Mouse (Mus musculus): Measurements from ENCODE around the gene Anapc15-ps.
"Not testable (repeated sequence)": the region's sequence is repeated elsewhere in the genome, so short reads cannot be mapped to it uniquely, and the experiment has no call there.

Anapc15-ps gene

GRCm38 (mm10) chr10:95667371-95668030 is 5.8 kb downstream of the Anapc15-ps start:
- no peak for DNase-seq

DNA sequence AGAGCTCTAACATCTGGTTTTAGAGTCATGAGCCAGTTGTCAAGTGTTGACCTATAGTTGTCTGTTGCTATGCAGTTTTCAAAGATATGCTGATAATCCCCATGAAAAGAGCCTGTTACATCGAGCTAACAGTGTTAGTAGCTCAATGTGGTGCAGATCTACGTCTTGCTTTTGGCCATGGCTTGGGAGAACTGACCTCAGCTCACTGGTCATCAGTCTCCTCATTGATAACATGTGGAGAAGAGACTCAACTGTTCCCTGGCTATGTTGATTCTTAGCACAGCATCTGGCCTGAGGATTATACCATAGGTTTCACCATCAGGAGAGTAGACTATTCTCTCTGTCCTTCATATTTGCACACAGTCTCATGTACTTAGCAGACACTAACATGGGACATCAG is 6.5 kb downstream of the Anapc15-ps start:
- no peak for DNase-seq

DNA sequence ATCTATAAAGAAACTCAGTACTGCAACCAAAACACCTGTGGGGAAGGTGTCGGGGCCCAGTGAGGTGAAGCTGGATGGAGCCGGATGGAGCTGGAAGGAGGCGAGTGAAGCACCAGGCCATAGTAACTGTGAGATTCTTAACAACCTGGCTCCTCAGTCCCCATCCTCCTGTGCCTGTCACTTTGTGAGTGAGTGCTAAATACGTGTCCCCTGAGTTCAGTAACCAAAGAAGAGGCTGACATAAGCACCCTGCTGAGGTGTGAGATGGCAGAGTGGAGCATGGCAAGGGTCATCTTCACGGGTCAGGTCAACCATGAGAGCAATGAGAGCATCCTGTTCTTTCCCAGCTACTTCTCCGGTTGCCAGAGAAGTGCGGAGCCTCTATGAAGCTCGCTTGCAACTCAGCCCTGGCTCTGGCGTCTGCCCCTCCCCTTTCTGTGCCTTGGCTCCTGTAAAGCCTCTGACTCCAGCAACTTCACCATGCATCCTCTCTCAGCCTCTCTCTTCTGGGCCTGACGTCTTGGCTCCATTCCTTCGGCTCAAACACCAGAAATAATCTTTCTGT is 7.7 kb downstream of the Anapc15-ps start:
- DNase-seq: peak; percentile 29

- no peak for DNase-seq
Measured at GRCm38 (mm10) chr10:95664613-95665012, 8.6 kb downstream of the Anapc15-ps start.

- no peak for DNase-seq
Measured at GRCm38 (mm10) chr10:95660356-95660755, 12.9 kb downstream of the Anapc15-ps start.

DNA sequence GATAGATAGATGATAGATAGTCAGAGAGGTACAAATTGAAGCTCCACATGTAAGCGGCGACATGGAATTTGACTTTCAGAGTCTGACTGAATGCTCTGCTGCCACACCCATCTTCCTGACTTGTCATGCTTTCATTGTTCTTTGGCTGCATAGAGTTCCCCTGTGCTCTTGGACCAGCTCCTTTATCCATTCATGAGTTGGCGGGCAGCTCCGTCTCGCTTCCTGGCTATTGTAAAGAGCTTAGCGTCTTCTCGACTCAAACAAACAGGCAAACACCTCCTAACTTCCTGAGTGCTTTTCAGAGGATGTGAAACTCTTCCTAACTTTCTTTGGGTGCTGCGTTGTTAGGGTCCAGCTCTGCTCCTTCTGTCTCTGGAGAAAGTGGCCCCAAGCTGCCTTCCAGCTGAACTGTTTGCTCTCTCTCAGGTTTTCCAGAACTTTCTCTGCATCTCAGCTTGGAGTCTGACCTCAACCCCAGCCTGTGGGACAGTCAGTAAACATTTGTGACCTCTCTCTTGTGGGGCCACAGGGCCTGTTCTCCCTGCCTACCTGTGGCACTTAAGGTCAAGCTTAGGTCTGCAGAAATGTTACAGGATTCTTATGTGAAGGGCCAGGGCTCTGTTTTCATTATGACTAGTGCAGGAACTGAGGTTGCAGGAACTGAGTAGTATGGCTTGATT is 13.6 kb downstream of the Anapc15-ps start:
- DNase-seq: no peak

DNA sequence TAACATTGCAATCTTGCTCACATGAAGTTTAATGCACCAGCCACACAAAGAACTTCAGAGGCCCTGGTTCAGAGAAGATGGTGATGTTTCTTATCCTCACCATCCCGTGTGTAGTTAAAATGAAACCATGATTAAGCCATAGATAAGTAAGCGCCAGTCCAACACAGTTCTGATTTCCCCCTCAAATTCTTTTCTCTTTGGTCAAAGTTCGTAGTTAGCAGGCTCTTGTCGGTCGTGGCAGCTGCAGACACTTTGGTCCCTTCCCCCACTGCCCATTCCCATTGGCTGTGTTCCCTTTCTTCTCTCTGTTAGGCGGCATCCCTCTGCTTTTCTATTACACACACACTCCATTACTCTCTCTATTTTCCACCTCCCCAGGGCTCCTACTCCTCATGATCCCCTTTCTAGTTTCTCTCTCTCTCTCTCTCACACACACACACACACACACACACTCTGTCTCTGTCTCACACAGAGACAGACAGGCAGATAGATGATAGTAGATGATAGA is 14.4 kb downstream of the Anapc15-ps start:
- peak; percentile 30 for DNase-seq

DNA sequence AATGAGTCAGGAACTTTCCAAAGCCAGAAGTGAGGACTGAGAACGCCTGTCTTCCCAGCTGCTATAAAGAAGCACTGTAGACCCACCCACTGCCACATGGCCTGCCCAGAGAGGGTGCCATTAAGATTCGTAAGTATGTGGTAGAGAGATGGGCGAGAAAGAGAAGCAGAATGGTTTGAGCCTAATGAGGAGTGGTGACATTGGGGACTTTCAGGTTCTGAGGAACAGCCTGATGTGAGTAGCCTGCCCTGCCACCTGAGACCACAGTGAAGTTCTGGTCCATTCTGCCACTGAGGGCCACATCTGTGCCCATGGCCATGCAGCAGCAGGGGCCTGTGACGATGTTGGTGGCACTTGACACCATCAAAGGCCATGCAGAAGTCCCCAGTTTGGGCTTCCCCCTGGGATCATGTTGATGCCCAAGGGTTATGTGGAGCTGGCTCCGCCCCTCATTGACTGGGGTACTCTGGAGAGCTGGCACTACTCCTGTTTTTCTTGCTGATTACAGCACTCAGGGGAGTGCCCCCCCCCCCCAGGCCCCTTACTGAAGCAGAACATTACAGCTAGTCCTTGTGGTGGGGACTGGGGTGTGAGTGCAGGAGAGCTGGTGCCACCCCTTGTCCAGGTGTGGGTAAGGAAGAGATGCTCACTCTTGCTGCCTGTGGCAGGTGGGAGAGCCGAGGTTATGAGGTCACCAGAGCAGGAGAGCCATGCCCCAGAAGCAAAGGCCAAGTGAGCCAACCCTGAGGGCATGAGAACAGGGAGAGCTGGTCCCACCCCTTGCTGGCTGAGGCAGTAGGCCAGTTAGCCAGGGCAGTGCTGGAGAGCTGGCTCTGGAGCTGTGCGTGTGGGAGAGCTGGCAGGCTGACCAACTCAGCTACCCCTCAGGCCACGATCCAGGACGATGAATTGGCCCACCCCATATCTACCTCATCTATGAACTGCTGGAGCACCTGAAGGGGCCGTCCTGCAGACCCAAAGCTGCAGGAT is 16.7 kb downstream of the Anapc15-ps start:
- no peak for DNase-seq

DNA sequence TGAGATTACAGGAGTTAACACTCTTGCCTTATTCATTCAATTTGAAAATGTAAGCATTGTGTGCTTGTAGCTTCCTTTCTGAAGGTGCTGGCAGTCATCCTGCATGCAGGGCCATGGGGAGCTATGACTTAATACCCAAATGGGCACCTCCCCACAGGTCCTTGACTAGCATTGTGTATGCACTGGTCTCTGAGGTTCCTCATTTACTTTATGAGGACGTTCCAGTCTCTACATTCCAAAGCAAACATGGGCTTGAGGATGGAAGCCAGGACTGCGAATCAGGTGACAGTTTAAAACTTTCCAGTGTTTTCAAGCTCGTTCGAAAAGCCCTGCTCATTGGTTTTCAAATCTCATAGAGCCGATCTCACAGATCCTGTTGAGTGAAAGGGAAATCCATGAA is 21.1 kb downstream of the Anapc15-ps start:
- no peak for DNase-seq

- DNase-seq: no peak
Measured at GRCm38 (mm10) chr10:95648326-95648888, 24.8 kb downstream of the Anapc15-ps start.

- DNase-seq: no peak
Measured at GRCm38 (mm10) chr10:95647128-95647527, 26.1 kb downstream of the Anapc15-ps start.

DNA sequence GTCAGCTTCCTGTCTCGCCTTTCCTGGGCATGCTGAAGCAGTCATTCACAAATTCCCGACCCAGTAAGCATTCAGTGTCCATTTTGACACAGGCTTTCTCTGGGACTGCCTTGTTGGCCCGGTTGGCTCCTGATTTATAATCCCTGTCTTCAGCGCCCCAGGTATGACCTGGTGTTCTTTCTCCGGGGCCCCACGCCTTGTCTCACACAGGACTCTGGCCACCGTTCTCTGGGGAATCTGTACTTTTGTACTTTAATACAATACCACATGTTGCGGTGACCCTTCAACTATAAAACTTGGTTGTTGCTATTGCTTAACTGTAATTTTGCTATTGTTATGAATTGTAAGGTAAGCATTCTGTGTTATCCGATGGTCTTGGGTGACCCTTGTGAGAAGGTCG is 26.7 kb downstream of the Anapc15-ps start:
- no peak for DNase-seq

GRCm38 (mm10) chr10:95643696-95644360 is 29.4 kb downstream of the Anapc15-ps start:
- no peak for DNase-seq

GRCm38 (mm10) chr10:95643042-95643441 is 30.2 kb downstream of the Anapc15-ps start:
- DNase-seq: no peak

- DNase-seq: no peak
Measured at GRCm38 (mm10) chr10:95641335-95641734, 31.9 kb downstream of the Anapc15-ps start.

DNA sequence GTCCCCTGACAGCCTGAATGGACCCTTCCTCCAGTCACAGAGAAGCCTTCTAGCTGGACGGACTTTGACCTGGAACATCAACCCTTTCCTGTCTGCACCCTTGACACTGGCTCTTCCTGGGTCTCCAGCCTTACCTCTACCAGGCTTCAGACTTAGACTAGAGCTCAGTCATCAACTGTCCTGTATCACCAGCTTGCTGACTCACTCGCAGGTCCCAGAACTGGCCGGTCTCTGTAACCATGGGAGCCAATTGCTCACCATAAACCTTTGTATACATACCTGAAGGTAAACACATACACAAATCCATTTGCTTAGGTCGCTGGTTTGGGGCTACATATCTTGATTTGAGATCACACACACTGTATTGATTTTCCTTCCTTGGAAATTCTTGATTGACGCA is 33.8 kb downstream of the Anapc15-ps start:
- DNase-seq: no peak

DNA sequence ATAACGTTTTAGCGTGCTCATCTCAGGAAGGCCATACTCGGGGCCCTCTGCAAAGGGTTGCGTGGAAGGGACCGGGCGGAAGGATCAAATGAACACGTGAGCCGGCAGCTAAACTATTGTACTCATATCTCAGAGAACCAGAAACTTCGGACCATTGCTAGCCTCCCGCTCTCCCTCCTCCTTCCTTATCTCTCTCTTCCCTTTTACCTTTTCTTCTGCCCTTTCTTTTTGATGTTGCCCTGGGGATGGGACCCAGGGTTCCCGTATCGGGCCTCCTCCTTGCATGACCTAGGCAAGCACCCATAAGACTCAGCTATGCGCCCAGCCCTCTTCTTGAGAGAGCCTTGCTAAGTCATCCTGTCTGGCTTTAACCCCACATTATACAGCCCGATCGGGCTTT is 38.5 kb downstream of the Anapc15-ps start:
- DNase-seq: no peak

- DNase-seq: no peak
Measured at GRCm38 (mm10) chr10:95634261-95634660, 39.0 kb downstream of the Anapc15-ps start.

GRCm38 (mm10) chr10:95631568-95631967 is 41.7 kb downstream of the Anapc15-ps start:
- DNase-seq: no peak

DNA sequence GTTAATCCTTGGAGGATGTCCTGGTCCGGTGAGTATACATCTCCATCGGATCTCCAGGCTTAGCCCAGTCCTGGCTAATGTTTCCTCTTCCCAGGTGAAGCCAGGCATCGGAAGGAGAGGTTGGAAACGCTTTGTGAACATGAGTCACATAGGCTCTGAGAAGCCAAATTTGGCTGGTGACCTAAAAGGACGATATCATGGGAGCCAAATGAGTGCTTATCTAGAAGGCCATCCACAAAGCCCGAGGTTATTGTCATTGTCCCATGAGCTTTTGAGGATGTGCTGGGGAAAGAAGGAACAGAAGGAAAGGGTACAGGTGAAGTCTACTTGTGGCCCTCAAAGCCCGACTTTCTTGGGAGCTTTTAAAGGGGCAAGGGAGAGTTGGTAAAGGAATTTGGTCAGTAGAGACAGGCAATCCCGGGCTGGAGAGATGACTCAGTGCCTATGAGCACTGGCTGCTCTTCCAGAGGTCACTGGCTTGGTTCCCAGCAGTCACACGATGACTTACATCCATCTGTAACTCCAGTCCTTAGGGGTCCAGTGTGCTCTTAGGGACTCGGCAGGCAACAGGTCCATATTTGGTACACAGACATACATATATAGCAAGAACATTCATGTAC is 42.4 kb downstream of the Anapc15-ps start:
- no peak for DNase-seq

DNA sequence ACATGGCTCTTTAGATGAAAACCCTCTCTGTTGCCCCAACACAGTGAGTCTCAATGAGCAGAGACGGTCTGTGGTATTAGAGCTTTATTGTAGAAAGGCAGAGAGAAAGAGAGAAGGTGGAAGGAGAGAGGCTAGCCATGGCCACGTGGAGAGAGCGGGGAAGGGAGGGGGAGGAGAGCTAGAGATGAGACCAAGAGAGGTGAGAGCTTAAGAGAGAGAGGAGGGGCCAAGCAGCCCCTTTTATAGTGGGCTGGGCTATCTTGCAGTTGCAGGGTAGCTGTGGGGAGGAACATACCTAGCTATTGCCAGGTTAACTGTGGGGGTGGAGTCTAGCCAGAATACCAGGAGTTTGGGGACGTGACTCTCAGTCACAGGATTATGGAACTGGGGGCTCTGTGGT is 43.1 kb downstream of the Anapc15-ps start:
- DNase-seq: not testable (repeated sequence)
